Mouse (Mus musculus) liver, adult 2 months (tissue): ENCODE measurements at regions not wholly inside any gene's neighbourhood (a gene's known extent, or its start where the extent isn't known, plus 50 kb on each side); places are given as distances from the start of the nearest gene placed in this dataset.

Experiments
- DNase-seq: peaks from one replicate; pipeline ENCODE4 v3.0.0-alpha.2; 2011; ENCODE audit warnings: low read depth, low spot score; ENCODE audit errors: extremely low read depth
- H3K27ac ChIP-seq: fragments of 200-500 bp; replicated peaks from 2 replicates; pipeline ENCODE4 v1.5.1; 2012; ENCODE audit warnings: low read depth, mild to moderate bottlenecking, control low read depth, inconsistent platforms, low read length; ENCODE audit not compliant: insufficient read depth
- H3K27me3 ChIP-seq: fragments of 200-500 bp; 2 replicates; pipeline ENCODE4 v1.6.1; 2012; ENCODE audit warnings: mild to moderate bottlenecking, moderate library complexity, low read length, inconsistent platforms; ENCODE audit not compliant: control insufficient read depth, insufficient read depth
- H3K36me3 ChIP-seq: fragments of 200-500 bp; 2 replicates; pipeline ENCODE4 v1.6.1; 2012; ENCODE audit warnings: low read length, inconsistent platforms; ENCODE audit not compliant: control insufficient read depth, insufficient read depth
- H3K4me1 ChIP-seq: fragments of 200-500 bp; 2 replicates; pipeline ENCODE4 v1.6.1; 2011; ENCODE audit warnings: low read length; ENCODE audit not compliant: control insufficient read depth, insufficient read depth
- H3K4me3 ChIP-seq: fragments of 200-500 bp; 2 replicates; pipeline ENCODE4 v1.5.1; 2011; ENCODE audit warnings: low read depth, mild to moderate bottlenecking, control low read depth, low read length, moderate library complexity; ENCODE audit not compliant: insufficient read depth
- H3K79me2 ChIP-seq: fragments of 200-500 bp; 2 replicates; pipeline ENCODE4 v1.6.1; 2012; ENCODE audit warnings: inconsistent platforms, mild to moderate bottlenecking, low read length, moderate library complexity; ENCODE audit not compliant: control insufficient read depth, insufficient read depth
- H3K9ac ChIP-seq: fragments of 200-500 bp; 2 replicates; pipeline ENCODE4 v1.6.1; 2012; ENCODE audit warnings: low read depth, mild to moderate bottlenecking, control low read depth, inconsistent platforms, low read length
- CTCF ChIP-seq: fragments of 200-500 bp; IDR thresholded peaks from 2 replicates; pipeline ENCODE4 v1.5.1; 2011; ENCODE audit warnings: low read depth, low read length, control low read depth
- POLR2A ChIP-seq: fragments of 200-500 bp; IDR thresholded peaks from 2 replicates; pipeline ENCODE4 v1.6.1; 2011; ENCODE audit warnings: low read length, control low read depth; ENCODE audit not compliant: insufficient read depth; ENCODE audit errors: extremely low read depth
- WGBS: fragments of 180-500 bp; shearing (Covaris S2); methylation state at CpG from one replicate; pipeline ENCODE4 v1.1.7; 2018; 5-methylcytosine and 5-hydroxymethylcytosine counted together

GRCm38 (mm10) chr14:102722633-102723032 lies 259.8 kb downstream of the Kctd12 start:
- Histone ChIP-seq H3K27me3 (no peaks in the 10 kb centered on the region), H3K4me3 (no peak overlapping the region), H3K79me2 (no peaks in the 10 kb centered on the region), H3K4me1 (no peaks in the 10 kb centered on the region), H3K9ac (no peak overlapping the region), H3K27ac (no peak overlapping the region), H3K36me3 (no peaks in the 10 kb centered on the region)
- 39% methylated on average over 2 of the region's 2 CpGs for WGBS
- TF ChIP-seq POLR2A, result no peak
- no peak for TF ChIP-seq CTCF
- no peak for DNase-seq

- no peak overlapping the region for H3K4me3 ChIP-seq
- H3K79me2 ChIP-seq, result no peaks in the 10 kb centered on the region
- H3K27me3 ChIP-seq, result no peaks in the 10 kb centered on the region
- TF ChIP-seq CTCF, result no peak
- no peak for TF ChIP-seq POLR2A
- no peak overlapping the region for H3K27ac ChIP-seq
- DNase-seq, result no peak
- H3K9ac ChIP-seq, result no peak overlapping the region
- H3K4me1 ChIP-seq, result no peaks in the 10 kb centered on the region
- H3K36me3 ChIP-seq, result no peaks in the 10 kb centered on the region
- 69% methylated on average over 2 of the region's 2 CpGs for WGBS
Measured at GRCm38 (mm10) chr14:102718558-102718957, 263.9 kb downstream of the Kctd12 start.

GRCm38 (mm10) chr14:102712600-102712999 lies 269.8 kb downstream of the Kctd12 start:
- TF ChIP-seq CTCF, result no peak
- TF ChIP-seq POLR2A, result no peak
- H3K9ac ChIP-seq, result no peak overlapping the region

GRCm38 (mm10) chr14:102706704-102707336 lies 275.6 kb downstream of the Kctd12 start:
- no peak for DNase-seq
- Histone ChIP-seq H3K79me2 (no peaks in the 10 kb centered on the region), H3K9ac (no peak overlapping the region), H3K4me3 (no peak overlapping the region), H3K4me1 (no peaks in the 10 kb centered on the region), H3K27me3 (no peaks in the 10 kb centered on the region), H3K27ac (no peak overlapping the region), H3K36me3 (no peaks in the 10 kb centered on the region)
- no peak for TF ChIP-seq CTCF
- no peak for TF ChIP-seq POLR2A
- 94% methylated on average over 5 of the region's 5 CpGs for WGBS

More at GRCm38 (mm10) chr14:102712600-102712999, 269.8 kb downstream of the Kctd12 start:
- Histone ChIP-seq H3K4me1 (no peaks in the 10 kb centered on the region), H3K27ac (no peak overlapping the region), H3K36me3 (no peaks in the 10 kb centered on the region), H3K79me2 (no peaks in the 10 kb centered on the region), H3K4me3 (no peak overlapping the region), H3K27me3 (no peaks in the 10 kb centered on the region)
- 86% methylated on average over 1 of the region's 1 CpGs for WGBS
- no peak for DNase-seq

- TF ChIP-seq POLR2A, result no peak
- no peak for TF ChIP-seq CTCF
- Histone ChIP-seq H3K9ac (no peak overlapping the region), H3K4me1 (no peaks in the 10 kb centered on the region), H3K79me2 (no peaks in the 10 kb centered on the region), H3K27me3 (no peaks in the 10 kb centered on the region), H3K36me3 (no peaks in the 10 kb centered on the region), H3K4me3 (no peak overlapping the region), H3K27ac (no peak overlapping the region)
- no peak for DNase-seq
- WGBS, result 74% methylated on average over 2 of the region's 2 CpGs
Measured at GRCm38 (mm10) chr14:102701108-102701507, 281.3 kb downstream of the Kctd12 start.

GRCm38 (mm10) chr14:102700457-102700856 lies 282.0 kb downstream of the Kctd12 start:
- Histone ChIP-seq H3K36me3 (no peaks in the 10 kb centered on the region), H3K4me1 (no peaks in the 10 kb centered on the region), H3K4me3 (no peak overlapping the region), H3K79me2 (no peaks in the 10 kb centered on the region), H3K9ac (no peak overlapping the region), H3K27ac (no peak overlapping the region), H3K27me3 (no peaks in the 10 kb centered on the region)
- 73% methylated on average over 6 of the region's 6 CpGs for WGBS
- TF ChIP-seq CTCF (no peak), POLR2A (no peak)
- DNase-seq, result no peak
